Mouse (Mus musculus): ENCODE measurements around the gene Wsb1. TPM values are rescaled to one million over a fixed set of nuclear protein-coding genes. Genes with fewer than 3 reads are reported as not detected.
A peak's percentile ranks its signal among the peaks of the same experiment; 100 is the strongest.
"Not testable (repeated sequence)": the region's sequence is repeated elsewhere in the genome, so short reads cannot be mapped to it uniquely, and the experiment has no call there.

Wsb1 gene
- 266 and 274 TPM in 2 replicates for polyA plus RNA-seq (2014; fragmentation: Nextera tagmentation; extraction: Ambion mirVana)

- ATAC-seq (ENCODE audit: insufficient read depth) (peak; percentile 92), DNase-seq (peak; percentile 97)
- Histone ChIP-seq H3K9ac (peak within 1 kb of the TSS; percentile 98), H3K36me3 (ENCODE audit: insufficient read depth) (peaks cover 22% of the 10 kb centered on the region), H3K4me2 (peak within 1 kb of the TSS; percentile 87), H3K27me3 (ENCODE audit: insufficient read depth, low read length) (no peaks in the 10 kb centered on the region), H3K4me3 (ENCODE audit: low read depth, low read length) (peak within 1 kb of the TSS; percentile 96), H3K9me3 (ENCODE audit: low read depth, low read length) (no peaks in the 10 kb centered on the region), H3K27ac (ENCODE audit: low read depth) (peak within 1 kb of the TSS; percentile 97), H3K4me1 (ENCODE audit: insufficient read depth) (peaks cover 6% of the 10 kb centered on the region; the same call in 1 of the 2 replicates)
- WGBS, result 2% methylated on average over 50 of the region's 50 CpGs
- TF ChIP-seq CTCF (IDR thresholded peaks at IDR 0.05; ENCODE audit: low read depth), result no peak
Measured at GRCm38 (mm10) chr11:79254391-79255098, at the start of gene Wsb1. Gene Wsb1, minus strand, starts transcription at chr11:79254671.

GRCm38 (mm10) chr11:79304245-79304644, 49.8 kb upstream of the Wsb1 start:
- WGBS, result 74% methylated on average over 4 of the region's 4 CpGs
- not testable (repeated sequence) for DNase-seq

GRCm38 (mm10) chr11:79303109-79303508, 48.6 kb upstream of the Wsb1 start:
- no peak overlapping the region for H3K27ac ChIP-seq (ENCODE audit: low read depth)
- H3K4me2 ChIP-seq, result no peak overlapping the region
- H3K9me3 ChIP-seq (ENCODE audit: low read depth, low read length), result no peaks in the 10 kb centered on the region
- TF ChIP-seq CTCF (IDR thresholded peaks at IDR 0.05; ENCODE audit: low read depth), result no peak
- peaks cover 15% of the 10 kb centered on the region for H3K4me1 ChIP-seq (ENCODE audit: insufficient read depth)
- ATAC-seq (ENCODE audit: insufficient read depth) (no peak), DNase-seq (no peak)
- H3K36me3 ChIP-seq (ENCODE audit: insufficient read depth), result no peaks in the 10 kb centered on the region
- no peak overlapping the region for H3K9ac ChIP-seq
- no peak overlapping the region for H3K4me3 ChIP-seq (ENCODE audit: low read depth, low read length)
- H3K27me3 ChIP-seq (ENCODE audit: insufficient read depth, low read length), result no peaks in the 10 kb centered on the region
- WGBS, result 74% methylated on average over 6 of the region's 6 CpGs

More at GRCm38 (mm10) chr11:79304245-79304644, 49.8 kb upstream of the Wsb1 start:
- H3K27me3 ChIP-seq (ENCODE audit: insufficient read depth, low read length); H3K4me3 ChIP-seq (ENCODE audit: low read depth, low read length); H3K36me3 ChIP-seq (ENCODE audit: insufficient read depth); H3K27ac ChIP-seq (ENCODE audit: low read depth); H3K4me2 ChIP-seq; H3K9me3 ChIP-seq (ENCODE audit: low read depth, low read length); H3K9ac ChIP-seq; ATAC-seq (ENCODE audit: insufficient read depth): not testable (repeated sequence)
- peaks cover 15% of the 10 kb centered on the region for H3K4me1 ChIP-seq (ENCODE audit: insufficient read depth)

GRCm38 (mm10) chr11:79299719-79300431, 45.4 kb upstream of the Wsb1 start:
- no peak overlapping the region for H3K9ac ChIP-seq
- DNase-seq (no peak), ATAC-seq (ENCODE audit: insufficient read depth) (no peak)
- no peak overlapping the region for H3K4me3 ChIP-seq (ENCODE audit: low read depth, low read length)
- no peaks in the 10 kb centered on the region for H3K27me3 ChIP-seq (ENCODE audit: insufficient read depth, low read length)
- H3K36me3 ChIP-seq (ENCODE audit: insufficient read depth), result no peaks in the 10 kb centered on the region
- H3K4me1 ChIP-seq (ENCODE audit: insufficient read depth), result no peaks in the 10 kb centered on the region
- no peak overlapping the region for H3K27ac ChIP-seq (ENCODE audit: low read depth)
- TF ChIP-seq CTCF (IDR thresholded peaks at IDR 0.05; ENCODE audit: low read depth), result peak; percentile 62
- H3K4me2 ChIP-seq, result no peak overlapping the region
- 73% methylated on average over 9 of the region's 9 CpGs for WGBS
- H3K9me3 ChIP-seq (ENCODE audit: low read depth, low read length), result no peaks in the 10 kb centered on the region

GRCm38 (mm10) chr11:79296856-79297491, 42.5 kb upstream of the Wsb1 start, which contains the start of gene Gm9964:
Gene Gm9964, minus strand, starts transcription at chr11:79296906.
- ATAC-seq (ENCODE audit: insufficient read depth) (no peak), DNase-seq (no peak)
- H3K9ac ChIP-seq, result no peak within 1 kb of the TSS
- WGBS, result 40% methylated on average over 5 of the region's 5 CpGs
- no peaks in the 10 kb centered on the region for H3K36me3 ChIP-seq (ENCODE audit: insufficient read depth)
- H3K4me3 ChIP-seq (ENCODE audit: low read depth, low read length), result no peak within 1 kb of the TSS
- TF ChIP-seq CTCF (IDR thresholded peaks at IDR 0.05; ENCODE audit: low read depth), result no peak
- no peak within 1 kb of the TSS for H3K27ac ChIP-seq (ENCODE audit: low read depth)
- H3K4me2 ChIP-seq, result no peak within 1 kb of the TSS
- H3K4me1 ChIP-seq (ENCODE audit: insufficient read depth), result no peaks in the 10 kb centered on the region
- H3K27me3 ChIP-seq (ENCODE audit: insufficient read depth, low read length), result no peaks in the 10 kb centered on the region
- H3K9me3 ChIP-seq (ENCODE audit: low read depth, low read length), result no peaks in the 10 kb centered on the region

- DNase-seq, result peak; percentile 76
- 38% methylated on average over 1 of the region's 1 CpGs for WGBS
- H3K27ac ChIP-seq (ENCODE audit: low read depth), result no peak overlapping the region
- H3K9ac ChIP-seq, result no peak overlapping the region
- no peak overlapping the region for H3K4me3 ChIP-seq (ENCODE audit: low read depth, low read length)
- TF ChIP-seq CTCF (IDR thresholded peaks at IDR 0.05; ENCODE audit: low read depth), result peak; percentile 91
- no peaks in the 10 kb centered on the region for H3K4me1 ChIP-seq (ENCODE audit: insufficient read depth)
- no peaks in the 10 kb centered on the region for H3K36me3 ChIP-seq (ENCODE audit: insufficient read depth)
- no peaks in the 10 kb centered on the region for H3K27me3 ChIP-seq (ENCODE audit: insufficient read depth, low read length)
- no peak overlapping the region for H3K4me2 ChIP-seq
- ATAC-seq (ENCODE audit: insufficient read depth), result no peak
- no peaks in the 10 kb centered on the region for H3K9me3 ChIP-seq (ENCODE audit: low read depth, low read length)
Measured at GRCm38 (mm10) chr11:79296167-79296566, 41.7 kb upstream of the Wsb1 start.

- WGBS, result 55% methylated on average over 1 of the region's 1 CpGs
- Histone ChIP-seq H3K36me3 (ENCODE audit: insufficient read depth) (no peaks in the 10 kb centered on the region), H3K4me1 (ENCODE audit: insufficient read depth) (no peaks in the 10 kb centered on the region), H3K4me3 (ENCODE audit: low read depth, low read length) (no peak overlapping the region), H3K27me3 (ENCODE audit: insufficient read depth, low read length) (no peaks in the 10 kb centered on the region), H3K27ac (ENCODE audit: low read depth) (no peak overlapping the region), H3K9me3 (ENCODE audit: low read depth, low read length) (no peaks in the 10 kb centered on the region), H3K9ac (no peak overlapping the region), H3K4me2 (no peak overlapping the region)
- no peak for TF ChIP-seq CTCF (IDR thresholded peaks at IDR 0.05; ENCODE audit: low read depth)
- no peak for ATAC-seq (ENCODE audit: insufficient read depth)
- DNase-seq, result no peak
Measured at GRCm38 (mm10) chr11:79293971-79294370, 39.5 kb upstream of the Wsb1 start.
